Mouse (Mus musculus) brain, embryonic 14.5 days (tissue): ENCODE results near the gene Wdr25.

Experiments
- CTCF ChIP-seq: fragments of 200-500 bp; IDR thresholded peaks from 2 replicates; pipeline ENCODE4 v1.5.1; 2012; ENCODE audit warnings: inconsistent platforms, mild to moderate bottlenecking, moderate library complexity, borderline replicate concordance; ENCODE audit not compliant: insufficient read depth, insufficient read length; ENCODE audit errors: extremely low read depth
- POLR2A ChIP-seq: fragments of 200-500 bp; IDR thresholded peaks from 2 replicates; pipeline ENCODE4 v1.6.1; 2012; ENCODE audit warnings: mild to moderate bottlenecking, inconsistent platforms, borderline replicate concordance; ENCODE audit not compliant: poor library complexity, insufficient read depth, insufficient read length, severe bottlenecking; ENCODE audit errors: extremely low read depth

GRCm38 (mm10) chr12:108887077-108887476 is 6.4 kb upstream of the Wdr25 start:
- TF ChIP-seq CTCF (no peak), POLR2A (no peak)
